Mouse (Mus musculus) olfactory bulb, adult 2 months (tissue): ENCODE data around the gene Akap3.

ENCODE experiments used
- CTCF ChIP-seq: fragments of 200-500 bp; IDR thresholded peaks from 2 replicates; pipeline ENCODE4 v1.5.1; 2012; ENCODE audit warnings: low read depth, mild to moderate bottlenecking, low read length, moderate library complexity; ENCODE audit not compliant: insufficient read depth
- POLR2A ChIP-seq: fragments of 200-500 bp; IDR thresholded peaks from 2 replicates; pipeline ENCODE4 v1.6.1; 2012; ENCODE audit warnings: mild to moderate bottlenecking, low read depth, low read length, moderate library complexity; ENCODE audit not compliant: insufficient read depth

DNA sequence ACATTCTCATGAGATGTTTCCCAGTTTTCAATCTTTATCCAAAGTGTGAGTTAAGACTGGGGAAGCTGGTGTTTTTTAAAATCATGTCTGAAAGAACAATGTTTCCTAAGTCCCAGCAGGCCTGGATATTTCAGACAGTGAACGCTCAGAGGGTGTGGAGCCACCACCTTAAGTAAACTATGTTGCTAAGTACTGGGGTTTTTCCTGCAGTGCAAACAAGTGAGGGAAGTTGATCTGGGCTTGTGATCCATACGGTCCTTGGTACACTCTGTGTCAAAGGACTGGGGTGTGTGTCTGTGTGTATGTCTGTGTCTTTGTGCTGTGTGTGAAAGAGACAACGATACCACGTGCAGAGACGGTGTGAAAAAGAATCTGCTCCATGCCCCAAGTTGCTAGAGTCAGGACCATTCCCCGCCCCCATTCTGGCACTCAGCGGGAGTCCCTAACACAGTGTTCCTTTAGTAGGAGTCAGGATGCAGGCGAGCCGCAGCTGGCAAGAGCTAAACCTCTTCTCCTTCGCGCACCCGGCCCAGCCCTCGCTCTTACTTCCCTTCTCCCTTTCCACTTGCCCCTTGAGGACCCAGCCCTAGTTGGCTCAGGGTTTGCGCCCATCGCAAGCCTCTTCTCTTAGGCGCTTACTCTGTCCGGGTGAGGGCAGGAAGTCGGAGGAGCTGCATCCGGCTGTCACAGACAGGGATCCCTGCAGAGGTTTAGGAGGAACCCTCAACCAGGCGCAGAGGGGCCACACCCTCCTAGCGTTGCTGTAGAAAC lies 68.4 kb downstream of the Akap3 start, which contains the start of gene Dyrk4:
- no peak for TF ChIP-seq POLR2A
- TF ChIP-seq CTCF: no peak
